ENCODE assay signal across 8 mouse cellular contexts in the genomic region with DNA sequence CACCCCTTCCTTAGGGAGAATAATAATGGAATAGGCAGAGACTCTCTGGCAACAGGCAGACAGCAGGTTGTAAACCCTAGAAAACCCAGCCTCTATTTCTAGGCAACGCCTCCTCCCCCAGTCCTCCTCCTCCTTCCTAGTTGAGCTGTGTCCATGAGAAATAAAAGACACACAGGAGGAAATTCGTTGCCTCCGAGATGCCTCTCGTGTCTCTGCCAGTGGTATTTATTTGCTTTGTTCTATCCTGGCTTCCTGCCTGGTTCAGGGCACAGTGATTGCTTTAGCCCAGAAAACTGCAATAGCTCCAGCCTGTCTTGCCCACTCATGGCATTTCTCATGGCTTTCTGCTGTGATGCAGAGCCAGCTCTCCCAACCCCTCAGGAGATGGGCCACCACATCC. TPM values are rescaled to one million over a fixed set of nuclear protein-coding genes. Genes with fewer than 3 reads are reported as not detected.
DNase-seq lines count a peak whose midpoint lies in the region; ATAC-seq lines count a peak whose summit lies in the region.

No protein-coding gene starts in this region.

- WGBS in heart, embryonic 15.5 days: 32% methylated on average over 4 of the region's 4 CpGs
- WGBS in heart, embryonic 11.5 days (ENCODE audit: insufficient replicate concordance): 43% methylated on average over 4 of the region's 4 CpGs

- no peaks in the 10 kb centered on the region for H3K36me3 ChIP-seq in heart, embryonic 15.5 days
- H3K36me3 ChIP-seq in heart, embryonic 11.5 days (ENCODE audit: control insufficient read depth, insufficient read depth, low read length): no peaks in the 10 kb centered on the region

- H3K27me3 ChIP-seq in heart, embryonic 15.5 days: no peaks in the 10 kb centered on the region
- H3K27me3 ChIP-seq in heart, embryonic 11.5 days (ENCODE audit: control insufficient read depth, insufficient read depth, low read length): no peaks in the 10 kb centered on the region

- ATAC-seq in heart, embryonic 15.5 days (replicated peaks; ENCODE audit: insufficient number of reproducible peaks, insufficient read depth, low FRiP score, low read depth): no peak
- ATAC-seq in heart, embryonic 11.5 days (replicated peaks; ENCODE audit: insufficient number of reproducible peaks, low FRiP score, low TSS enrichment): no peak
- ATAC-seq in monocyte, adult 5-6 weeks (replicated peaks; ENCODE audit: insufficient number of reproducible peaks, low FRiP score, low TSS enrichment, poor library complexity, severe bottlenecking): no peak

- no peaks in the 10 kb centered on the region for H3K9me3 ChIP-seq in heart, embryonic 15.5 days (replicated peaks)
- no peaks in the 10 kb centered on the region for H3K9me3 ChIP-seq in heart, embryonic 11.5 days (replicated peaks; ENCODE audit: control insufficient read depth, low read length)

- H3K9ac ChIP-seq in heart, embryonic 15.5 days: no peak overlapping the region
- no peak overlapping the region for H3K9ac ChIP-seq in heart, embryonic 11.5 days (ENCODE audit: low read depth, low read length)

- intact Hi-C loops in gastrocnemius, postnatal 36 days (cut with DNase I): no loop called here

- H3K27ac ChIP-seq in heart, embryonic 15.5 days: peak overlapping the region; percentile 3; the same call in 1 of the 2 replicates
- H3K27ac ChIP-seq in heart, embryonic 11.5 days (ENCODE audit: low read depth, low read length): no peak overlapping the region

- no peak overlapping the region for H3K4me2 ChIP-seq in heart, embryonic 15.5 days
- H3K4me2 ChIP-seq in heart, embryonic 11.5 days: no peak overlapping the region

- peak; percentile 97 for DNase-seq in Muller cell, postnatal 12 days (ENCODE audit: inconsistent ontology term)
- DNase-seq in cerebellum, postnatal 10 days: peak; percentile 50 to 51
- DNase-seq in layer of hippocampus, postnatal 10 days (ENCODE audit: low spot score in 2 of 2): peak; percentile 28 to 47
- DNase-seq in gastrocnemius, postnatal 36 days: no peak
- DNase-seq in gastrocnemius, adult 8-10 months (ENCODE audit: low spot score in 2 of 2): no peak

- no peak overlapping the region for H3K4me3 ChIP-seq in heart, embryonic 15.5 days
- no peak overlapping the region for H3K4me3 ChIP-seq in heart, embryonic 11.5 days (ENCODE audit: low read depth, low read length)

- H3K4me1 ChIP-seq in heart, embryonic 15.5 days (replicated peaks): peaks cover 42% of the 10 kb centered on the region
- H3K4me1 ChIP-seq in heart, embryonic 11.5 days (ENCODE audit: control insufficient read depth, insufficient read depth, low read length): peaks cover 10% of the 10 kb centered on the region

RNA-seq across cellular contexts. Expression of gene Osbpl3, which starts 43.8 kb away (rescaled TPM):
- 15.6 and 15.8 TPM in 2 replicates for polyA plus RNA-seq in heart, embryonic 15.5 days (2015; fragmentation: Nextera tagmentation; extraction: Ambion mirVana)
- 9.3 and 13.3 TPM in 2 replicates for polyA plus RNA-seq in heart, embryonic 11.5 days (2014; fragmentation: Nextera tagmentation; extraction: Ambion mirVana)
- total RNA-seq in layer of hippocampus, postnatal 10 days (2021): 10 to 100 TPM; 18.3 to 25.0 TPM
- 1 to 10 TPM; 2.3 to 2.6 TPM for total RNA-seq in gastrocnemius, postnatal 36 days (2021)
- total RNA-seq in monocyte, adult 5-6 weeks (2017): 58.3 to 144 TPM (median 65.9 TPM) in 3 replicates
- 1 to 10 TPM; 1.7 to 3.2 (median 2.3) TPM for total RNA-seq in gastrocnemius, adult 8-10 months (2022)

Comparison
In these comparisons a context has a peak if more than half of its experiments do, and no peak if none do; other contexts are left out.
1. DNase-seq: peak in Muller cell, postnatal 12 days (single experiment), cerebellum, postnatal 10 days (2 of 2) and layer of hippocampus, postnatal 10 days (2 of 2); none in gastrocnemius, postnatal 36 days (0 of 2) and gastrocnemius, adult 8-10 months (0 of 2).
2. RNA of gene Osbpl3, which starts 43.8 kb away (total RNA-seq): 58.3 to 144 TPM in monocyte, adult 5-6 weeks and 18.3 to 25.0 TPM in layer of hippocampus, postnatal 10 days; 2.3 to 2.6 TPM in gastrocnemius, postnatal 36 days and 1.7 to 3.2 TPM in gastrocnemius, adult 8-10 months; every median in the first group is over 4 times any median in the second.